Mouse (Mus musculus): ENCODE measurements around the gene Inava. TPM values are rescaled to one million over a fixed set of nuclear protein-coding genes. Genes with fewer than 3 reads are reported as not detected.
A peak's percentile ranks its signal among the peaks of the same experiment; 100 is the strongest.

Inava gene
- 19.8 and 25.6 TPM in 2 replicates for polyA plus RNA-seq (2016; fragmentation: Nextera tagmentation; extraction: Ambion mirVana)

DNA sequence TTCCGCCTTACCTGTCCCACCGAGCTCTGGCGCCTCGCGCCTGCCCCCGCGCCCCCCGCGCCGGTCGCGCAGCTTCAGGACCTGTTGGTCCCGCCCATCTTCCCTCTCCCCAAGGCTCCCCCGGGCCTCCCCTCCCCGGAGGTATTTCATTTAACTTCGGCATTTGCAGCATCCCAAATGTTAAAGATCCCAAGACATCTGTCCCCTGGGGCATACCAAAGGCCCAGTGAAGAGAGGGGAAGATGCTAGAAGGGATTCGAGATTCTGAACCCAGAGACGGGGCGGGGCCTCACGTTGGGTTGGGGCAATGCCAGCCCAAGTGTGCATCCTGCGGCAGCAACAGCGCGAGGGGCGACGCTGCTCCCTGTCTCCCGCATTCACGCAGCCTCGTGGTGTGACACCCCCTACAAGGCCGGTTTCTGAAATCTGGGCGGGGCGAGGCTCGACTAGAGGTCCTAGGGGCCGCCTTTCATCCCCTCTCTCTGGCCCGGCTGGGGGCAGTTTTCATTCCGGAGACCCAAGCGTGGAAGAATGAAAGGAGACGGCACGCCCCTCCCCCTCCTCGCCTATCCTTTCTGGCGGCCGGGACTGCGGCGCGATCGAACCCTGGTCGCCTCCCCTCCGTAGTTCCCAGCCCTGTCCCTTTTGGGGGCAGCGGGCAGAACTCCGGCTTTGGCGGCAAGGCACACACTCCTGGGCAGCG, at the start of gene Inava:
TSS of gene Inava (minus strand) at position 373 of the 703 bp plus-strand sequence.
- peak within 1 kb of the TSS; percentile 97 for H3K27ac ChIP-seq
- under 1% methylated on average over 51 of the region's 51 CpGs for WGBS
- no peaks in the 10 kb centered on the region for H3K9me3 ChIP-seq
- H3K27me3 ChIP-seq (ENCODE audit: insufficient read depth, poor library complexity, severe bottlenecking): peaks cover 5% of the 10 kb centered on the region; the same call in 1 of the 2 replicates
- H3K36me3 ChIP-seq: no peaks in the 10 kb centered on the region
- peak; percentile 94 for DNase-seq (ENCODE audit: low spot score)
- H3K4me3 ChIP-seq: peak within 1 kb of the TSS; percentile 79
- peaks cover 58% of the 10 kb centered on the region for H3K4me1 ChIP-seq (replicated peaks)

DNA sequence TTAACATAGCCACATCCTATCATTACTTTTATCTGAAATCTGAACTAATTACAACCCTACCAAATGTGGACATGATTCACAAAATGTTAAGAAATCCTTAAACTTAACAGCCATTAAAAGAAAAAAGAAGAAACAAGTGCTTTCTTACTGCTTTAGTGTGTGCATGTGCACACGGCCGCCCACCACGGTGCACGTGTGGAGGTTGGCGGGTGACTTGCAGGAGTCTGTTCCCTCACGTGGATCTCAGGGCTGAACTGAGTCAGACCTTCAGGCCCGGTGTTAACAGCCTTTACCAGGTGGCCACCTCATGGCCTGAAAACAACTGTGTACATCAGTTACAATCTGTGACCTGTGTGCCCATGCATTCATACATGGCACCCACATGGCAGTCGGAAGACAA, 43.3 kb upstream of the Inava start:
- H3K4me1 ChIP-seq (replicated peaks): no peaks in the 10 kb centered on the region
- no peaks in the 10 kb centered on the region for H3K27me3 ChIP-seq (ENCODE audit: insufficient read depth, poor library complexity, severe bottlenecking)
- WGBS: 93% methylated on average over 8 of the region's 8 CpGs
- peaks cover 98% of the 10 kb centered on the region for H3K36me3 ChIP-seq
- H3K27ac ChIP-seq: no peak overlapping the region
- no peaks in the 10 kb centered on the region for H3K9me3 ChIP-seq
- no peak overlapping the region for H3K4me3 ChIP-seq
- DNase-seq (ENCODE audit: low spot score): no peak

DNA sequence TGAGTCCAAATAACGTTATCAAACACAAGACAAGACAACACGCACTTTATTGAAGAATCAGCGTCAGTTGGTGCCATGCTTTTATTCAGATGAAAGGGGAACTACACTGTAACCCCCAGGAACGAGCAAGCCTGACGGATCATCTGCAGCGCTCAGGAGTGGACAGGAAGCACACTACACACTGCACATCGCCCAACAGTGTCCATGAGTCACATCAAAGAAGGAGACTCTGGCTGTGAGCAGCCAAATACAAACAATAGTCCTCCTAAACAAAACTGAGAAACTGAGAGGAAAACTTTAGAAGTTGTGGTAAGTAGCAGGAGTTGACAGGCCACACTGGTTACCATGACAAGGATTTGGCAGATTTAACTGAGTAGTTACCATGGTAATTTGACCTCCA, 34.2 kb upstream of the Inava start:
- Histone ChIP-seq H3K9me3 (no peaks in the 10 kb centered on the region), H3K27ac (no peak overlapping the region), H3K4me1 (replicated peaks) (0 out of 2 replicates have a peak, but pooled peaks cover 3% of the 10 kb centered on the region), H3K4me3 (no peak overlapping the region), H3K36me3 (peaks cover 55% of the 10 kb centered on the region), H3K27me3 (ENCODE audit: insufficient read depth, poor library complexity, severe bottlenecking) (peaks cover 9% of the 10 kb centered on the region)
- 85% methylated on average over 7 of the region's 7 CpGs for WGBS
- no peak for DNase-seq (ENCODE audit: low spot score)

DNA sequence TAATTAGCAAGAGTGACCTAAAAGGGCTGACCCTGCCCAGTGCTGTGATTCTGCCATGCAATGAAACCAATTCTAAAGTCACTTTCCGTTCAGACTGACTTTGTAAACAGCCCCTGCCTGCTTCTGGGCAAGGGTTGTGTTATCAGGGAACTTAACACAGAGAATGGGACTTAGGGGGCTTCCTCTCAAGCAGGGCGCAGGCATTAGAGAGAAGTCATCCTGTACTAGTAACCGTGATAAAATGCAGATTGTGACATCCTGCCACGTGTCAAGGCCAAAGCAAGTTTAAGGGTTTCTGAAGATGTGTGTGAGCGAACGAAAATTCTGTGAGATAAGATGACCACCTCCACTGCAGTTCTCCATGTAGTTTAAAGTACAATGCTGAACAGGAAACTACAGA, 32.1 kb upstream of the Inava start:
- Histone ChIP-seq H3K4me1 (replicated peaks) (peaks cover 13% of the 10 kb centered on the region), H3K9me3 (no peaks in the 10 kb centered on the region), H3K36me3 (peaks cover 34% of the 10 kb centered on the region), H3K4me3 (no peak overlapping the region), H3K27me3 (ENCODE audit: insufficient read depth, poor library complexity, severe bottlenecking) (peaks cover 30% of the 10 kb centered on the region), H3K27ac (no peak overlapping the region)
- DNase-seq (ENCODE audit: low spot score): no peak
- WGBS: 77% methylated on average over 6 of the region's 6 CpGs

DNA sequence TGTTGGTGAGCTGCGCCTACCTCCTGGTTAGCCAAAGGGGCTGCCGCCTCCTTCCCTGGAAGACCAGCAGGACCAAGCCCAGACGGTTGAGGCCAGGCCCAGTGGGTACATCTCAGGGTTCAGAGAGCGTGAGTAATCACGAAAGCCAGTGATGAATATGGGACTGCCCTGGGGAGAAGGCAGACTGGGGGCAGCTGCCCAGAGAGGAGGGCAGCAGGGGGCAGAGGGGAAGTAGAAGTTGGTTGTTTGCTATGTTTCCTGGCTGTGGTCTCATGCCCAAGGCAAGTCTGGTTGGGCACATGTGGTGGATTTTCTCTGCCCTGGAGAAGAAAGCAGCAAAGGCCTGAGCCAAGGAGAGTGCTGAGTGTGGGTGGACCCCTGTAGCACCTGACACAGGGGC, 29.3 kb upstream of the Inava start:
- DNase-seq (ENCODE audit: low spot score): no peak
- Histone ChIP-seq H3K36me3 (peaks cover 8% of the 10 kb centered on the region), H3K27ac (no peak overlapping the region), H3K9me3 (no peaks in the 10 kb centered on the region), H3K4me3 (no peak overlapping the region), H3K27me3 (ENCODE audit: insufficient read depth, poor library complexity, severe bottlenecking) (peaks cover 58% of the 10 kb centered on the region), H3K4me1 (replicated peaks) (peaks cover 33% of the 10 kb centered on the region)
- WGBS: 83% methylated on average over 5 of the region's 5 CpGs

DNA sequence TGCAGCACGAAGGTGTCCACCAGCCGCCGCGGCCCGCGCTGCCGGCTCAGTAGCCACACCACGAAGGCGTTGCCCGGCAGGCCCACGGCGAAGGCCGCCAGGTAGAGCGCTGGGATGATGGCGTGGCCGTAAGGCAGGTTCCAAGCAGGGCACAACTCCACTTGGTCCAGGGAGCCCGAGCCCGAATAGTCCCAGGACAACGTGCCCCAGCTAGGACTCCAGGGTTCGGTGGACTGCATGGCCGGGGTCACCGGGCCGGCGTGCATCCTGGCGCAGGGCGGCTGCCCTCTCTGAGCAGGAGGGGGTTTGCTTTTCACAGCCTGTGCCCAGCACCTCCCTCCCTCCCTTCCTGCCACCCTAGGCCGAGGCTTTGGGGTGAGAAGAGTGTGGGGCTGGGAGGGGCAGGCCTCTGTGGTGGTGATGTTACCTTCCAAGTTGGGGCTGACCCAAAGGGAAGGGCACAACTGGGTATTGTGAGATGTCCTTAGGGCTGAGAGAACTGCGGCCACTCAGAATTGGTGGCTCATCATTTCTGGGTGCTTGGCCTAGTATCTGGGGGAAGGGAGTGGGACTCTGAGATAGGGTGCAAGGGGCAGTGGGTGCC, 26.7 kb upstream of the Inava start, which contains the start of gene Gpr25:
TSS of gene Gpr25 (minus strand) at position 239 of the 604 bp plus-strand sequence.
- Histone ChIP-seq H3K4me1 (replicated peaks) (peaks cover 37% of the 10 kb centered on the region), H3K27me3 (ENCODE audit: insufficient read depth, poor library complexity, severe bottlenecking) (peaks cover 81% of the 10 kb centered on the region), H3K9me3 (no peaks in the 10 kb centered on the region), H3K36me3 (no peaks in the 10 kb centered on the region), H3K27ac (peak within 1 kb of the TSS; percentile 42), H3K4me3 (peak within 1 kb of the TSS; percentile 62)
- DNase-seq (ENCODE audit: low spot score): no peak
- WGBS: 6% methylated on average over 28 of the region's 28 CpGs

DNA sequence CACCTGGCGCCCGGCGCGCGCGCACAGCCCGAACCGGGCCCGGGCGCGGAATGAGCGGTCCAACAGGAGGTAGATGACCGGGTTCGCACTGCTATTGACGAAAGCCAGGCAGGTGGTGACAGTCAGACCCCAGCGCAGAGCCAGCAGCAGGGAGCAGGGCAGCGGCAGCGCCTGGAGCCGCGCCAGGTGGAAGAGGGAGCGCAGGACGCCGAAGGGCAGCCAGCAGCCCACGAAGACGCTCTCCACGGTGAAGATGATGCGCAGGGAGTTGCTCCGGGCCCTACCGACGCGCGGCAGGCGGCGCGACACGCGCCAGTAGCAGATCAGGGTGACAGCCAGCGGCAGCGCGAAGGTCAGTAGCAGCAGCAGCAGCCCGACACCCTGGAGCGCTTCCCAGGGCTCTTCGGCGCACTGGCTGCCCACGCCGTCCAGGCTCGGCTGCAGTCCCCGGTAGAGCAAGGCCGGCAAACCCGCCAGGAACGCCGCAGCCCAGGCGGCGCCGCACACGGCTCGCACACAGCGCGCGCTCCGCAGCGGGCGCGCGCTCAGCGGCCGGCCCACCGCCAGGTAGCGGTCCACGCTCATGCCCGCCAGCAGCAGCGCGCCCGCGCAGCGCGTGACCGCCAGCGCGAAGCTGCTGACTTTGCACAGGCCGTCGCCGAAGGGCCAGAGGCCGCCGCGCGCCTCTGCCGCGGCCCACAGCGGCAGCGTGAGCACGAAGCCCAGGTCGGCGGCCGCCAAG, 26.0 kb upstream of the Inava start:
- Histone ChIP-seq H3K27ac (peak overlapping the region; percentile 42), H3K36me3 (no peaks in the 10 kb centered on the region), H3K4me3 (peak overlapping the region; percentile 62), H3K9me3 (no peaks in the 10 kb centered on the region), H3K4me1 (replicated peaks) (peaks cover 44% of the 10 kb centered on the region), H3K27me3 (ENCODE audit: insufficient read depth, poor library complexity, severe bottlenecking) (peaks cover 81% of the 10 kb centered on the region)
- DNase-seq (ENCODE audit: low spot score): peak; percentile 58
- under 1% methylated on average over 95 of the region's 95 CpGs for WGBS

DNA sequence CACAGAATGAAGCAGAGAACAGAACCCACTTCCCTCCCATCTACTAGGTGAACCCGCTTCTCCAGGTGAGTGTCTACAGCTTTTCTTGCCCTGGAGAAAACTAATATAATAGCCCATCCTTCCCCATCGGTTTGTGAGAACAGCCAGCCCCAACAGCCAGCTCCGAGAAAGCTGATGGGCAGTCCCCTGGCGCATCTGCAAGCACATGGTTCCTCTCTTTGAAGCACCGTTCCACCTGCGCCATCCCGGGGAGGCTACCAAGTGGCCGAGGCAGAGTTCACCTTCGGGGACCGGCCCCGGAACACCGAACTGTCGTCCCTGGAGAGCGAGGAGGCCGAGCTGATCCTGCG, 25.5 kb upstream of the Inava start:
- Histone ChIP-seq H3K36me3 (no peaks in the 10 kb centered on the region), H3K27ac (peak overlapping the region; percentile 42; the same call in 1 of the 2 replicates), H3K4me3 (peak overlapping the region; percentile 62), H3K9me3 (no peaks in the 10 kb centered on the region), H3K27me3 (ENCODE audit: insufficient read depth, poor library complexity, severe bottlenecking) (peaks cover 81% of the 10 kb centered on the region), H3K4me1 (replicated peaks) (peaks cover 49% of the 10 kb centered on the region)
- peak; percentile 27 for DNase-seq (ENCODE audit: low spot score)
- 3% methylated on average over 16 of the region's 16 CpGs for WGBS

DNA sequence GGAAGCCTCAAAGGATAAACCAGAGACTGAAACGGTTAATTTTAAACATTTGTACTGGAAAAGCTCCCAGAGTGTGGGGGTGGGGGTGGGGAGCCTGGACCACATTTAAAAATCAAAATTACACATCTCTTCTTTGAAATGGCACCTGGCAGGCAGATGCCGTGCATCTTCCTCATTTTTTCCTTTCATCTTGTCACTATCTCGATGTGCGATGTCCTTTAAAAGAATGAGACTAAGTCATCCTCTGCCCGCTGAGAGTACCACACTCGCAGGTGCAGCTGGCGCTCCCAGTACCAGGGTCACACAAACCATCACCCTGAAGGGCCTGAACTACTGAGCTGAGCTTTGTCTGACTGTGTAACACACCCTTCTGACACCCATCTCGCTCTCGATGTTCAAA, 24.4 kb upstream of the Inava start:
- Histone ChIP-seq H3K9me3 (no peaks in the 10 kb centered on the region), H3K36me3 (no peaks in the 10 kb centered on the region), H3K4me3 (no peak overlapping the region), H3K27me3 (ENCODE audit: insufficient read depth, poor library complexity, severe bottlenecking) (peaks cover 74% of the 10 kb centered on the region), H3K27ac (no peak overlapping the region), H3K4me1 (replicated peaks) (peaks cover 52% of the 10 kb centered on the region)
- WGBS: 79% methylated on average over 9 of the region's 9 CpGs
- no peak for DNase-seq (ENCODE audit: low spot score)

DNA sequence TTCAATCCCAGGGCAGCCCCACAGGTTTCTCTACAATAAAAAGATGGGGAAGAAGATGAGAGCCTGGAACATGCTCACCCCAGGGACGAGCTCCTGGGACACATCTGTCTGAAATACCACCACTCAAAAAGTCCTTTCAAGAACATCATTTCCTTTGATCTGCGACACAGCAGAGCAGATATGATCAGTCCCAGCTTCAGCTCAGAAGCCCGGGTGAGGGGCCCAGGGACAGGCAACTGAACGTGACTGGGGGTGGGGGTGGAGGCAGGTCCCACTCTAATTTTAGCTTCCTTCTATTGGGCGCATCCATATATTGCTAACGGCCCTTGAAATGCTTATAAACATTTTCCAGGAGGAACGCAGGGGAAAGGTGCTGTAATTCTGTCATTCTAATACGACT, 21.6 kb upstream of the Inava start:
- no peak for DNase-seq (ENCODE audit: low spot score)
- Histone ChIP-seq H3K36me3 (no peaks in the 10 kb centered on the region), H3K27me3 (ENCODE audit: insufficient read depth, poor library complexity, severe bottlenecking) (peaks cover 46% of the 10 kb centered on the region), H3K9me3 (no peaks in the 10 kb centered on the region), H3K4me3 (no peak overlapping the region), H3K27ac (peak overlapping the region; percentile 54; the same call in 1 of the 2 replicates), H3K4me1 (replicated peaks) (peaks cover 37% of the 10 kb centered on the region)
- WGBS: 46% methylated on average over 8 of the region's 8 CpGs

DNA sequence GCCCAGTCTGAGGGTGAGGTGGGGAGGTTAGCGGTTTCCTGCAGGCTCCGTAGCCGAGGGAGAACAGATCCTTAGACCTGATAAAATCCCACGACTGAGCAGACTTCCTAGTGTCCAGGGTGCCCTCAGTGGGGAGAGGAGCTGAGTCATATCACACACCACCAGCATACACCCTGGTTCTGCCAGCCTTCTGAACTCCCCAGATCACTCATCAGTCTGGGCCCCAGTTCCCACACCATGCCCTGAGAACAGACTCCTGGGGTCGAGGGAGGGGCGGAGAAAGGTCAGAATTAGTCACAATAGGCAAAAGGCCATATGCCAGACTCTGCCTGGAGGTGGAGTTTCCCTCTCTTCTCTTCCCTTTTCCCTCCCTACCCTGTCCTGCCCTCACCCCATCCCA, 21.1 kb upstream of the Inava start:
- no peak overlapping the region for H3K4me3 ChIP-seq
- peak; percentile 29 for DNase-seq (ENCODE audit: low spot score)
- H3K36me3 ChIP-seq: no peaks in the 10 kb centered on the region
- H3K4me1 ChIP-seq (replicated peaks): peaks cover 32% of the 10 kb centered on the region
- peak overlapping the region; percentile 54; the same call in 1 of the 2 replicates for H3K27ac ChIP-seq
- 31% methylated on average over 6 of the region's 6 CpGs for WGBS
- peaks cover 41% of the 10 kb centered on the region for H3K27me3 ChIP-seq (ENCODE audit: insufficient read depth, poor library complexity, severe bottlenecking)
- H3K9me3 ChIP-seq: no peaks in the 10 kb centered on the region

DNA sequence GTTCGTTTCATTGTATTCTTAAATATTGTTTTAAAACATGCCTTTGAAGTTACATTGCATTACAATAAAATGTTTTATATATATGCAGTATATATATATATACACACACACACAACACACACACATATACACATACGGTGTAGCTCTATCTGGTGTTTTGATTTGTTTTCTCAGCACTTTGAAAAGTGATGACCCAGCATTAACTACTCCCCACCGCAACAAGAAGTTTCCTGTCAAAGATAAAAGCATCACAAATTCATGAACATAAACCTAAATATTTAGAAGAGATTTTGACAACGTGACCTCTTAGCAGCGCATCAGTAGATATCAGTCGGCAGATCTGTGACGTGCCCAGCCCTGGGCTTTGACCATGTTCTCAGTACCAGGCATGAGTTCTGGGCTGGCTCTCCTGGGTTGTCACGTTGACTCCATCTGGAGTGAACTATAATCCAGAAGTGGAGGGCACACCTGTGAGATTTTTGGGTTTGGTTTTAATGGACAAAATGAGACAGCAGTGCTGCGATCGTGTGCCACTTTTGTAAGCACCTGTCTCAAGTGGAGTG, 20.5 kb upstream of the Inava start:
- Histone ChIP-seq H3K27ac (peak overlapping the region; percentile 54; the same call in 1 of the 2 replicates), H3K36me3 (no peaks in the 10 kb centered on the region), H3K4me3 (no peak overlapping the region), H3K9me3 (no peaks in the 10 kb centered on the region), H3K27me3 (ENCODE audit: insufficient read depth, poor library complexity, severe bottlenecking) (peaks cover 35% of the 10 kb centered on the region), H3K4me1 (replicated peaks) (peaks cover 26% of the 10 kb centered on the region)
- no peak for DNase-seq (ENCODE audit: low spot score)
- WGBS: 82% methylated on average over 10 of the region's 10 CpGs

Measured in hindbrain, embryonic 10.5 days (tissue).